Mouse (Mus musculus): Measurements from ENCODE around the gene Igfbpl1.

Igfbpl1 gene

GRCm38 (mm10) chr4:45826275-45827040 is at the start of gene Igfbpl1:
Gene Igfbpl1 (minus strand): TSS chr4:45826923.
- DNase-seq, result peak in 1 of 2 experiments; percentile 35

- DNase-seq, result no peak
These were observed 45.4 kb upstream of the Igfbpl1 start for GRCm38 (mm10) chr4:45872147-45872546.

GRCm38 (mm10) chr4:45869021-45869815 is 42.5 kb upstream of the Igfbpl1 start:
- no peak for DNase-seq

DNA sequence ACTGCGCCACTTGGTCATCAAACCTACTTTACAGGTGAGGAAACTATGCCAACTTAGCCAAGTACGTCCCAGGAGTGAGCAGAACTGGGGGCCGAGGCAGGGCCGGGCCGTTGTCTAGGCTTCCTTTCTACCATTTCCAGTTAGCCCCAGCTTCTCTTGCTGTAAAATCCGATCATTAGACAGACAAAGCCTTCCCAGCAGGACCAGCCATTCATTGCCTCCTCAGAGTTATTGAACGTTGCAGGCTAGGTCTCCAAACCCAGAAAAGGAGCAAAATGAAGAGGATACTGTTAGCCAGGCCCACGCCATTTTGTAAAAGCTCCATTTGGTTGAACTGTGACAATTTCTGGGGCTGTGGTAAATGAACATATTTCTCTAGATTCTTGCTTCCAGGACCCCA is 40.7 kb upstream of the Igfbpl1 start:
- DNase-seq, result no peak

DNA sequence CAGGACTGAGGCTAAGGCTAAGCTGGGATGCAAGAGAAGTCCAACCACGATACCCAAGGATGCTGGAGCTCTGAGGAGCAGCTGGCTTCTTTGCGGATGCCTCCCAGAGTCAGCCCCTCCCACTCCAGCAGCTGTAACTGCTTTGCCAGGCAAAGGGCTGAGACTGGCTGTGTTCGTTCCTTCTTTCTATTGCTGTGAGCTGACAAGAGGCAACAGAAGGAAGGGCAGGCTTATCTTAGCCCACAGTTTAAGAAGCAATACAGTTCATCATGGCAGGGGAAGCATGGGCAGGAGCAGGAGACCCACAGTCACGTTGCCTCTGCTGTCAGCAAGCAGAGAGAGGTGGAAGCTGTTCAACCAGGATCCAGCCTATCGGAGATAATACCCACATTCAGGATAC is 34.4 kb upstream of the Igfbpl1 start:
- no peak for DNase-seq

- peak; percentile 81 to 88 for DNase-seq
These were observed 29.2 kb upstream of the Igfbpl1 start for GRCm38 (mm10) chr4:45855803-45856424.

DNA sequence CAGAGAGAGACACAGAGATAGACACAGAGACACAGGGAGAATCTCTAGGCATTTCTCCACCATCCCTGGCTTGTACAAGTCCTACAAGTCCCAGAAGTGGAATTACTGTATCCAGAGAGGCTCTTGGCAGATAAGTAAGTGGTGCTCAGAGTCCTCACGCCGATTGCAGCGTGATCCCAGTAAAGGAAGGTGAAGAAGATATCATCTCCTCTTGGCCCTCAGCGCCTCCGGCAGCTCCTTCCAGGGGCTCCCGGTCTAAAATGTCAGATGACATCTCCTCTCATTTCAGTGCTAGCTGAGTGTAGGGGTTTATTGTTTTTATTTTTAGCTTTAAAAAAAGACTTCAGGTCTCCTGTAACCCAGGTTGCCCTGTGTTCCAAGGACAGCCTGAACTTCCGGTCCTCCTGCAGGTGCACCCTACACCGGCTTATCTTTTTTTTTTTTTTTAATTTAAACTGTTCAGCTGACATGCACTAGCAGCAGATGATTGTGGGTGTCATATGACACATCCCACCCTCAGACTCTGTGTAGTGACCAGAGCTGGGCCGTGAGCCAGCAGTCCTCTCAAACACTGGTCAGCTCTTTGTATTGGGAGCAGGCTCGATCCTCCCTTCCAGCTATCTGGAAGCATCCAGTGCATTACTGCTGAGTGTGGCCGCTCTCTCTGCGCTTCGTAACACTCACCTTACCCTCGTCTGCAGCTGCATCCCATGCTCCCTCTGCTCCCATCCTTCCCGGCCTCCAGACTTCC is 26.9 kb upstream of the Igfbpl1 start:
- DNase-seq, result no peak

DNA sequence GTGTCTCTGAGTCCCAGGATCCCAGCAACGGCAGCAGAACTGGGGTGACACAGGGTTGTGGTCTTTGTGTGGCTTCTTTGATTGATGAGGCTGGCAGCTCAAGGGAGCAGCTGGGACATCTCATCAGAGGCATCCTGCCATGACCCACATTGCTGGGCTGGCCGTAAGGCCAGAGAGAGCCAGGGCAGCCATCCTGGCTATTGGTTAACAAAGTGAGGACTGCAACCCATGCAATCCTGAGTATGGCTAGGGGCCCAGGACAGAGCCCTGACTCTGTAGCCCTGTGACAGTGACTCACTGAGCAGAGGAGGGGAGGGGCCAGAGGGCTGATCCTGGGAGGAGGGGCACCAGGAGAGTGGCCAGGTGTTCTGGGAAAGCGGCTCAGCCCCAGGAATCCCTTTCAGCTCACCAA is 24.9 kb upstream of the Igfbpl1 start:
- DNase-seq, result no peak

- DNase-seq, result no peak
These were observed 22.7 kb upstream of the Igfbpl1 start for GRCm38 (mm10) chr4:45849419-45849818.

DNA sequence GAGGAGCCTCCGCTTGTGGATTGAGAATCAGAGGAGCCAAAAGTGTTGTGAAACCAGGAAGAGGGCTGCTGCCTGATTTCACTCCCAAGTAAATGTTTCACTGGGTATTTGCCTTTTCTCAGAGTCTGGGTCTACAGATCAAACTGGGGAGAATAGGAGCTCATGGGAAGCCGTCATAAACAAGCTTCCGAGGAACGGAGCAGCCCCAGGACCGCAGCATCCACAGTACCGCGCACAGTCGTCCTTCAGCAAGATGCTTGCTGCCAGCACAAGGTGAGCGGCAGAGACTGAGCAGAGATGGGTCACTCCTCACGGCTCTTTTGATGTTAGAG is 22.1 kb upstream of the Igfbpl1 start:
- DNase-seq, result no peak

DNA sequence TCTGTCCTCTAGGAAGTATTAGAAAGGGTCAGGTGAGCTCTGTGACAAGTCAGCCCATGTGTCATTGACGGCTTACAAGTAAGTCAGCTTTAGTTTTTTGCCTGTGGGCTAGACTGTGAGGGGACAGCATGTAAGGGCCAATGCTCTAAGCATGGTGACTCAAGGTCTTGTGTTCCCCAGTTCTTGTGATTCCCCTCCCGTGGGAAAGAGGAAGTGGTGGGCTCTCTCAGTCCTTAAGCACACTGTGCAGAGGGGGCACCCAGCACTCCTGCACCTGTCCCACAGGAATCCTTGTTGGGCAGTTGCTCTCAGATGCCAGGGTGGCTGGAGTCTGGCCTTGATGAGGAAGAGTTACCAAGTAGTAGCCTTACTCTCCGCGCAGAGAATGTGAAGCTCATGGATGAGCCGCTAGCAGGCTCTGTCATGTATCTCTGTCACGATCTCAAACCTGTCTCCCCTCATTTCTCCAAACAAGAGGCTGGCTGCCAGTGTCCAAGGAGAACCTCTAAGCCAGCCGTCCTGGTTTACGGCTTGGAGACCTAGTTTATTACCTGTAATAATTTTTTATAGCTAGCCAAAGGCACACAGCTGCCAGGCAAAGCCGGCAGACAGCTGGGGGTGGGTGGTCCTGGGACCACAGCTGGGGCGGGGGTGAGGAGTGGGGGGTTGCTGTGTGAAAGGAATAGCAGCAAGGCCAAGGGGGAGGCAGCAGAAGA is 21.5 kb upstream of the Igfbpl1 start, which contains the start of gene Stra6l:
Gene Stra6l, plus strand, starts transcription at position 556 of the 716 bp plus-strand sequence.
- no peak for DNase-seq

- DNase-seq, result no peak
These were observed 19.5 kb upstream of the Igfbpl1 start for GRCm38 (mm10) chr4:45846263-45846662.

DNA sequence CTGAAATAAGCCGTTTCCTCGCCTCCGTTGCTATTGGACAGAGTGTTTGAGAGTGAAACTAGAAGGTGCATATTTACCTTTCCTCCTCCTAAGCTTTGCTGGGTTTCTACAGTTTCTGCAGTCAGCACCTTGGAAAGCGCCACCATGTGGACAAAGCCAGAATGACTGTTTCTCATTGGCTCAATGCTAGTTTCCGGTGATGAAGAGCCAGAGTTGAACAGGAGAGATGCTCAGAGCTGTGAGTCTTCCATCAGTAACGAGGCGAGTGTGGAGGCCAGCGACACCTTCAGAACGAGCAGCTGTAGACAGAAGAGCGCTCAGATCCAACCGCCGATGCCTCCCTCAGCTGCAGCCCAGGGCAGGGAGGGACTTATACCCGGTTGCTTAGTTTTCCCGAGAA is 17.6 kb upstream of the Igfbpl1 start:
- peak; percentile 21 to 56 for DNase-seq

DNA sequence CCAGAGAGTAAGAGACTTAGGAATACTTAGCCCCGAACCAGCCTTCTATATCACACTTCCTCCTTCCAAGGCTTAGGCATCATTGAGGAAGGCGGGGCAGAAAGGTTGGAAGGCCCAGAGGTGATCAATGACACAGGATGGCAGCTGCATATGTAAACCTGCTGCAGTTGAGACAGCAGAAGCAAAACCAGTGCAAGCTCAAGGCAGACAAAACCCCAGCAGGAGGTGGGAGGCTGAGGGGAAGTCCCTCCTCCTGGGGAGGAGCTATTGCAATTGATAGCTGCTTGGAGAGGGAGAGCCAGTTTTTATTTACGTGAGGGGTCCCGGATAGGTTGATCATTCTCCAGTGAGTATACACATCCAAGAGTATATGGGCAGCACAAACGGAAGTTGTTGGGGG is 6.7 kb upstream of the Igfbpl1 start:
- no peak for DNase-seq

DNA sequence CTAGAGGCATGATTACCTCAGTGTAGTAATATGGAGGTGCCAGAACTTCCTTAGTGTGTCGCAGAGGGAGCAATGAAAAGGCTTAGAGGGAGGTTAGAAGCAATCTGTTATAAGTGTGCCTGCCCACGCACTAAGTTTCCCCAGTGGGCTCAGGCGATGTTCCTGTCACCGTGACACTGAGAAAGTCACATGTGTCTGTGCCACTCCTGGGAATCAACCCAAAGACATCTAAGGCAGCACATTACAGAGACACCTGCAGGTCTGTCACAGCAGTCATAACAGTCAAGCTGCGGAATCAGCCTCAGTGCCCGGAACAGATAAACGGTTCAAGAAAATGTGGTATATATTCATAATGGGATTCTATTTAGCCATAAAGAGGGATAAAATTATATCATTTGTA is 5.3 kb upstream of the Igfbpl1 start:
- DNase-seq, result no peak

DNA sequence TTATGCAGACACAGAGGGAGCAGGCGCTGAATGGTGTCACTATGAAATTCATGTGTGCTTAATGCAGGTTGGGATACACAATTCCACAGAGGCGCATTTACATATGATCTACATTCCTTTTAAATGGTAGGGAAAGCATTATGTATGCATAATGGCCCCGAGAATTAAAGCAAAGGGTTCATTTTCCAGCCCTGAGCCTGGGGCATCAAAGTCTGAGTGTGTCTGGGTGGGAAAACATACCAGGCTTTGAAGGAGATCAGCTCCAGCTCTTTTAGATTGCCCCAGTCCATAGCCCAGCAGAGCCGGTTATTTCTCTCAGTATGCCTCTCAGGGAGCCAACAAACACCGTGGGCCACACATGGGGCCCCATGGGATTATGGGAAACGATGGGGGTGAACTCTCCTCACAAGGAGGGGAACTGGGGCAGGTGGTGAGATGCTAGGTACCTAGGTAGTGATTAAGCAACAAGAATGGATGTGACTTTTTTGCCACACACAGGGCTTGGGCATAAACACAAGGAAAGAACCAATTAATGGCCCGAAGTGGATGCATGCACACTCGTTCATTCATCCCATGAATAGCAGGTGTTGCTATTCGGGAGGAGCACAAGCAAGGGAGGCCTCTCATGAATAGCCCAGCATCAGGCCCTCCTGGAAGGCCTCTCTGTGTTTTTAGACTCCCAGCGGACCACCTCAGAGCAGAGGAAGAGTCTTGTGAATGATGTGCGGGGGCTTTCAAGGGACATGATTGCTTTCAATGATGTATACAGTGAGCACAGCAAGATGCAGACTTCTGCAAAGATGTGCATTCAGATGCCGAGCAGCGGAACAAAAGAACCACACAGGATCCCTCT is 3.4 kb upstream of the Igfbpl1 start:
- DNase-seq, result no peak

DNA sequence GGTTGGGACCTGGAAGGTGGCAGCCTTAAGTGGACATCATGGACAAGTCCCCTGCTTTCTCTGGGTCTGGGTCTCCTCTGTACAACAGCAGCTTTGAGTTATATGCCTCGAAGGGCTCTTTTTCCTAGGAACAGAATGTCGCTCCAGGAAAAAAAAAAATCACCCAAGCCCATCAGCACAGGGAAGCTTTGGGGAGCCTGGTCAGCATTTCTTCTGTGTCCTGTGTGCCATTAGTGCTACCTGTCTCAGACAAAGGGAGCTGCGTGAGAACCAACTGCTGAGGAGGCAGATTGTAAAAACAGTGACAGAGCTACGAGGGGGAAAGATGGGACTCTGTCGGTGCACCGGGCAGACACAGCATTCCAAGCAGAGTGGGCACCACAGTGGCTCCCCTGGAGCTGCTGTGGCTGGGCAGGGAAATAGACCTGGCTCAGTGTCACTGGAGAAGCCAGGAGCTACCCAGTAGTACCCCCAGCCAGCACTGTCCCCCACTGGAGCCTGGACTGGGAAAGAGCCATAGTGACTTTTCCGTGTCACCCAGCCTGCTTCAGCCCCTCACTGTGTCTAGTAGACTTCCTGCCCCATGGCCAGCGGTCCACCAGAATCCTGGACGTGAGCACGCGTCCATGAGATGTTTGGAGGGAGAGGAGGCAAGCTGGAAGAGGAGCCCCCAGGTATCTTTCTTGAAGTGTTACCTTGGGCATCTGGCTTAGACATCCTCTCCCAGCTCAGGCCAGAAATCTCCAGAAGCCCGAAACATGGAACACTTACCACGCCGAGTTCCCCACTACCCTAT is 1.8 kb downstream of the Igfbpl1 start:
- no peak for DNase-seq

GRCm38 (mm10) chr4:45824049-45824760 is 2.5 kb downstream of the Igfbpl1 start:
- no peak for DNase-seq

GRCm38 (mm10) chr4:45822781-45823575 is 3.7 kb downstream of the Igfbpl1 start:
- DNase-seq, result no peak
